Mouse (Mus musculus): ENCODE results near the gene Gtf2h4.
A peak's percentile ranks its signal among the peaks of the same experiment; 100 is the strongest.

Gtf2h4 gene

GRCm38 (mm10) chr17:35697429-35697758 is 23.9 kb upstream of the Gtf2h4 start:
- no peak for DNase-seq (ENCODE audit: low spot score)

GRCm38 (mm10) chr17:35696691-35697090 is 23.2 kb upstream of the Gtf2h4 start:
- DNase-seq (ENCODE audit: low spot score) = peak; percentile 55

- peak; percentile 55 for DNase-seq (ENCODE audit: low spot score)
Observed at GRCm38 (mm10) chr17:35695289-35695688, 21.8 kb upstream of the Gtf2h4 start.

GRCm38 (mm10) chr17:35693906-35694305 is 20.4 kb upstream of the Gtf2h4 start:
- DNase-seq (ENCODE audit: low spot score) = no peak

- no peak for DNase-seq (ENCODE audit: low spot score)
Observed at GRCm38 (mm10) chr17:35692368-35692767, 18.8 kb upstream of the Gtf2h4 start.

- no peak for DNase-seq (ENCODE audit: low spot score)
Observed at GRCm38 (mm10) chr17:35691811-35692210, 18.3 kb upstream of the Gtf2h4 start.

- no peak for DNase-seq (ENCODE audit: low spot score)
Observed at GRCm38 (mm10) chr17:35689936-35690645, 16.6 kb upstream of the Gtf2h4 start.

- DNase-seq (ENCODE audit: low spot score) = no peak
Observed at GRCm38 (mm10) chr17:35688347-35689175, 15.0 kb upstream of the Gtf2h4 start.

- no peak for DNase-seq (ENCODE audit: low spot score)
Observed at GRCm38 (mm10) chr17:35685061-35685460, 11.5 kb upstream of the Gtf2h4 start.

- DNase-seq (ENCODE audit: low spot score) = no peak
Observed at GRCm38 (mm10) chr17:35681986-35682385, 8.4 kb upstream of the Gtf2h4 start.

GRCm38 (mm10) chr17:35680591-35680990 is 7.1 kb upstream of the Gtf2h4 start:
- no peak for DNase-seq (ENCODE audit: low spot score)

GRCm38 (mm10) chr17:35672527-35672926 is 1.0 kb downstream of the Gtf2h4 start:
- no peak for DNase-seq (ENCODE audit: low spot score)

GRCm38 (mm10) chr17:35671846-35672245 is 1.7 kb downstream of the Gtf2h4 start:
- DNase-seq (ENCODE audit: low spot score) = no peak

- DNase-seq (ENCODE audit: low spot score) = no peak
Observed at GRCm38 (mm10) chr17:35669731-35670130, 3.8 kb downstream of the Gtf2h4 start.

- DNase-seq (ENCODE audit: low spot score) = peak; percentile 94
Observed at GRCm38 (mm10) chr17:35667334-35668065, 6.0 kb downstream of the Gtf2h4 start, which contains the start of gene Vars2. TSS of gene Vars2 (minus strand) at chr17:35667592.

- DNase-seq (ENCODE audit: low spot score) = no peak
Observed at GRCm38 (mm10) chr17:35666851-35667256, 6.7 kb downstream of the Gtf2h4 start.

GRCm38 (mm10) chr17:35665957-35666515 is 7.5 kb downstream of the Gtf2h4 start:
- DNase-seq (ENCODE audit: low spot score) = peak; percentile 33

- no peak for DNase-seq (ENCODE audit: low spot score)
Observed at GRCm38 (mm10) chr17:35653086-35653485, 20.5 kb downstream of the Gtf2h4 start.

GRCm38 (mm10) chr17:35649429-35649828 is 24.1 kb downstream of the Gtf2h4 start:
- no peak for DNase-seq (ENCODE audit: low spot score)

GRCm38 (mm10) chr17:35643609-35644236 is 29.8 kb downstream of the Gtf2h4 start, which contains the start of gene Mucl3:
TSS of gene Mucl3 (minus strand) at chr17:35643695.
- no peak for DNase-seq (ENCODE audit: low spot score)

GRCm38 (mm10) chr17:35639352-35639751 is 34.2 kb downstream of the Gtf2h4 start:
- no peak for DNase-seq (ENCODE audit: low spot score)

Data from adipocyte (in vitro differentiated cells).